Mouse (Mus musculus): ENCODE results near the gene Lipi. TPM values are rescaled to one million over a fixed set of nuclear protein-coding genes. Genes with fewer than 3 reads are reported as not detected.

Gene Lipi
- polyA plus RNA-seq, 1 experiment from 2014 or later = 0.08 TPM

DNA sequence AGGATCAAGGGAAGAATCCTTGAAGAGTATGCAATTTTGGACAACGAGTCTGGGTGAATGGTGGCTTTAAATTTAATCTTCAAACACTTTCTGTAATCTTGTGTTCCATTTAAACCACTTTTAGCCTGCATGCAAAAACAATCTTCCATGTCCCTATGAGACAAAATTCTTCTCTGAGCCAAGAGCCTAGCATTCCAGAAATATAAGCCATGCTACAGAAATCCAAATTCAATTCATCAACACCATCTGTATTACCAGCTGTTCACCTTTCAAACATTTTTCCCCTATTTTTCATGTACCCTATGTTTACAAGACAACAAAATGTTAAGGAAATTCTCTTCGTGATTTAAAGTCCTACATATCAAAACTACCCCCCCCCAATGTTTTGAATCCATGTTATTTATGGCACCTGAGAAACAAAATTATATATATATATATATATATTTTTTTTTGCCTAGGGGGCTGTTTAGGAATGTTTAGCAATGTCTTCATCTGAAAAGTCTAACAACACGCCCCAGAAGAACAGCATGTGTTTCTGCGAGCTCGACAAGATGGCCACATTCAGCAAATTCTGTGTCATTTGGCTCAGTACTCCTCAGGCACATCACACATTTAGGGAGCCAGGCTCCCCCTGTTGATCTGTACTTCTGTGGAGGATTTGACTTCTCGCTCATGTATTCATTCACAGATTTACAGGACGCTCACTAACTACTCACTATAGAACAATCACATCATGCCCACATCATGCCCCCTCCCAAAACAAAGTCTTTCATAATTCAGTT lies 47.9 kb downstream of the Lipi start:
- Histone ChIP-seq H3K4me2 (no peak overlapping the region), H3K4me1 (no peaks in the 10 kb centered on the region), H3K9me3 (replicated peaks) (no peaks in the 10 kb centered on the region), H3K27me3 (replicated peaks) (no peaks in the 10 kb centered on the region), H3K9ac (replicated peaks) (no peak overlapping the region), H3K27ac (replicated peaks) (no peak overlapping the region), H3K4me3 (replicated peaks) (no peak overlapping the region), H3K36me3 (no peaks in the 10 kb centered on the region)
- ATAC-seq (ENCODE audit: low FRiP score) = no peak
- 86% methylated on average over 7 of the region's 7 CpGs for WGBS

DNA sequence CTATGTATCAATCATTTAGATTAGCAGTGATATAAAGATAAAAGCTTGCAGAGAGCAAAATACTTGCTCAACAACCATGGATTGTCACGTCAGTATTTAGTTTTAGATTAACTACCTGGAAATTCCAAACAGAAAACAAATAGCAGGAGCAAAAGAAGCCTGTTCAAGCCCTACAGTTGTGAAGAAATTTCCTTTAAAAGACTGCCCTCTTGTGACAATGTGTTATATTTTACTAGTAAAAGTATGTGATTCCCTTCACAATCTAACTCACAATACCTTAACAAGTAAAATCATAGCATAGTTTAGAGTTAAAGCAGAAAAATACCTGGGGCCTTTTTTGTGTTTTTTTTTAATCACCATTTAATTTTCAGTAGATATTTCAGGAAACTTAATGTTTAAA lies 54.2 kb downstream of the Lipi start:
- 33% methylated on average over 1 of the region's 1 CpGs for whole genome bisulfite sequencing
- ATAC-seq (ENCODE audit: low FRiP score) = no peak
- Histone ChIP-seq H3K4me3 (replicated peaks) (no peak overlapping the region), H3K27ac (replicated peaks) (no peak overlapping the region), H3K27me3 (replicated peaks) (no peaks in the 10 kb centered on the region), H3K4me2 (no peak overlapping the region), H3K9me3 (replicated peaks) (no peaks in the 10 kb centered on the region), H3K4me1 (no peaks in the 10 kb centered on the region), H3K36me3 (no peaks in the 10 kb centered on the region), H3K9ac (replicated peaks) (no peak overlapping the region)

DNA sequence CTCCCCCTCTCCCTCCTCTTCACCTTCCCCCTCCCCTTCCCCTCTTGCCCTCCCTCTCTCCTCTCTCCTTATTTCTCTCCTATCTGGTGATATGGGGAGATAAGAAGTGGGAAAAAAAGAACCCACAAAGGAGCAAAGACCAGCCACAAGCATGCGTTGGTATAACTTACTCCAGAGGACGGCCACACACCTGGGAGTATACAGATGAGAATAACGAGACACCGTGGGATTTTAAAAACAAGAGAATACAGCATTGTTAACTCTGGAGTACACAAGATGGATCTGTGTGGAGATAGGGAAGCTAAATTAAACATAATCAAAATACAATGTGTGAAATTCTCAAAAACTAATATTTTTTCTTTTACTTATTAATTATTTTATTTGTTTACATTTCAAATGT lies 89.3 kb downstream of the Lipi start:
- Histone ChIP-seq H3K4me3 (replicated peaks) (no peak overlapping the region), H3K4me2 (no peak overlapping the region), H3K27me3 (replicated peaks) (no peaks in the 10 kb centered on the region), H3K36me3 (no peaks in the 10 kb centered on the region), H3K9me3 (replicated peaks) (no peaks in the 10 kb centered on the region), H3K9ac (replicated peaks) (no peak overlapping the region), H3K4me1 (no peaks in the 10 kb centered on the region), H3K27ac (replicated peaks) (no peak overlapping the region)
- 93% methylated on average over 4 of the region's 4 CpGs for WGBS
- ATAC-seq (ENCODE audit: low FRiP score) = no peak

Other genes starting within 250 kb of the Lipi start
- gene Rbm11, start 6.8 kb upstream of the Lipi start, polyA plus RNA-seq (2015; fragmentation: Nextera tagmentation; extraction: Ambion mirVana) = 3.2 and 3.9 TPM in 2 replicates
- 34.9 and 37.5 TPM in 2 replicates for gene Hspa13, start 181.0 kb upstream of the Lipi start, polyA plus RNA-seq (2015; fragmentation: Nextera tagmentation; extraction: Ambion mirVana)